Mouse (Mus musculus): ENCODE measurements around the gene Gm16867. TPM values are rescaled to one million over a fixed set of nuclear protein-coding genes. Genes with fewer than 3 reads are reported as not detected.
"Not testable (repeated sequence)": the region's sequence is repeated elsewhere in the genome, so short reads cannot be mapped to it uniquely, and the experiment has no call there.

Gene Gm16867
- 10 to 100 TPM in 1 of 2 experiments, 1 to 10 TPM in 1; 9.9 to 10.3 TPM for total RNA-seq (2021)
- long read RNA-seq, experiment 1, partial matches to known transcripts: 0 of 5 reads
- long read RNA-seq, experiment 1, other reads (novel, unspliced or antisense): 5 of 5 reads
- long read RNA-seq, experiment 2, partial matches to known transcripts: 1 of 13 reads
- long read RNA-seq, experiment 2, other reads (novel, unspliced or antisense): 7 of 13 reads

GRCm38 (mm10) chr14:69503174-69503573 lies at the start of gene Gm16867:
TSS of gene Gm16867 (minus strand) at chr14:69503362.
- DNase-seq (ENCODE audit: low spot score in 2 of 2): not testable (repeated sequence)

GRCm38 (mm10) chr14:69547310-69547709 lies 44.1 kb upstream of the Gm16867 start:
- DNase-seq (ENCODE audit: low spot score in 2 of 2): not testable (repeated sequence)

DNA sequence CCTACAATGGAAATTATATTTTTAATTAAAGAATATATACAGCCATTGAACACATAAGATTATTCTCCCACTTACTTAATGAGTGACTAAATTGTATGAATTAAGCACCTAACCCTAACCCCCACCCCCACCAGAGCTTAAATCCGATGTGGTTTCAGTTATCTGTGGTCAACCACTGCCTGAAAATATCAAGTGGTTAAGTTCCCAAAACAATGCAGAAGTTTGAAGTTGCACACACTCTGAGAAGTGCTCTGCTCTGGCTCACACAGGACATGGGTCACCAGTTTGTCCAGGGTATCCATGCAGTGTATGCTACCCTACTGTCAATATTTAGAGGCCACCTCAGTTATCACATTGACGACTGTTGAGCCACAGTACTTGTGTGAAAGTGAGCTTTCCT lies 41.9 kb upstream of the Gm16867 start:
- not testable (repeated sequence) for DNase-seq (ENCODE audit: low spot score in 2 of 2)

- not testable (repeated sequence) for DNase-seq (ENCODE audit: low spot score in 2 of 2)
Measured at GRCm38 (mm10) chr14:69544033-69544432, 40.9 kb upstream of the Gm16867 start.

DNA sequence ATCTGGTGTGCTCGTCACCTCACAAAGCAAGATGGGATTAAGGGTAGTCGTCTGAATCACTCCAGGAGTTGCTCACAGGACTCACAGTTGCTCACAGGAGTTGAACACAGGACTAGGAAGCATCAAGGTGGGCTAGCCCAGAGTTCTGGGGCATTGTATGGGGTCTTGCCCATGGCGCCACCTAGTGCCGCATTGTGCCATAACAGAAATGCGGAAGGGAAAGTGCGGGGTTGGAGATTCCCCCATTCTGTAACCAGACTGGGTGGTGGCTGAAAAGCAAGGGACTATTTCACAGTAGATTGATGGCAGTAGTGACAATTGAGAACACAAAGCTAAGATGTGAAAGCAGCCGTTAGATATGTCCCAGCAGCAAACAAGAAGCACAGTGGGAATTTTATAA lies 39.5 kb upstream of the Gm16867 start:
- not testable (repeated sequence) for DNase-seq (ENCODE audit: low spot score in 2 of 2)

- DNase-seq (ENCODE audit: low spot score in 2 of 2): not testable (repeated sequence)
Measured at GRCm38 (mm10) chr14:69540113-69540512, 37.0 kb upstream of the Gm16867 start.

DNA sequence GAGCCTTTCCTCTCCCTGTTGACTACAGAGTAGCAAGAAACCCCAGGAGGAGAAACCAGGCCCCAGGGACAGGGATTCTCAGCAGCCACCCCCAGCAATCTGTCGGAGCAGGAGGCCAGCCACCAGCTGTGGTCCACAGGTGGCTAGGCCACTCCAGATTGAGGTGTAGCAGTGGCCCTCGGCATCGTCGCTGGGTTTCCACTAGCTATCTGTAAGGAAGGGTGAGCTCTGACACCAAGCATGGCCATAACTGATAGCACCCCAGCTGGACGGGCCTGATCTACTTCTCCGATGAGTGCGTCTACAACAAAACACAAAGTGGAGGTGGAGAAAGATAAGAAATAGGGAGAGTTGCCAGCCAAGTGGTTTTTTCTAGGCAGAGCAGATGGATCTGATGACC lies 33.4 kb upstream of the Gm16867 start:
- DNase-seq (ENCODE audit: low spot score in 2 of 2): not testable (repeated sequence)

GRCm38 (mm10) chr14:69526202-69526601 lies 23.0 kb upstream of the Gm16867 start:
- DNase-seq (ENCODE audit: low spot score in 2 of 2): not testable (repeated sequence)

- not testable (repeated sequence) for DNase-seq (ENCODE audit: low spot score in 2 of 2)
Measured at GRCm38 (mm10) chr14:69523001-69523400, 19.8 kb upstream of the Gm16867 start.

DNA sequence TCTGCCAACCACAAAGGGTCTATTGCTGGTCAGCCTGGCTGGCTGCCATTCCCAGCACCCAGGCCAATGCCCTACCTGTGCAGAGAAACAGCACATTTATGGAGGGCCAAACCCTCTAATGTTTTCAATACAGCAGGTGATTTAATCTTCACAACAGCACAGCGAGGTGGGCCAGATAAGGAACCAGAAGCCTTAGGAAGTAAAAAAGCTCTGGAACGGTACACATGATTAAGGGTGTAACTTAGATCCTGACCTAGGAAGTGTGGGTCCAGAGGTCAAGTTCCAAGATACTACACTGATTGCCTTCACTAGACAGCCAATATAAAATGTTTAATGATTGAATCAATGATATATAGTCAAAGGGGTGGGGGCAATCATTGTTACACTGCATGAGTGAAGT lies 17.6 kb upstream of the Gm16867 start:
- not testable (repeated sequence) for DNase-seq (ENCODE audit: low spot score in 2 of 2)

DNA sequence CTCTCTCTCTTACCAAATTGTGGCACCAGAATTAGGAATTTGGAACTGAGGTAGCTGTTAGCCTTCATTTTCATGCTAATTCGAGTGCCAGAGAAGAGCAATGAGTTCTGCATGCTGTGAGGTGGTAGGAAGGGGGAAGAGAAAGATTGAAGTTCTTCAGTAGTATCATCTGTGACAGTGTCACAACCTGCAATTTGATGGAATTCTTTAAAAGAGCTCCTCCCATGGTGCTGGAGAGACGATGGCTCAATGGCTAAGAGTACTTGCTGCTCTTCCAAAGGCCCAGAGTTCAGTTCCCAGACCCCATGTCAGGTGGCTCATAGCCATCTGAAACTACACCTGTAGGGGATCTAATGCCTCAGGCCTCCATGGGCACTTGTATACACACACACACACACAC lies 9.3 kb upstream of the Gm16867 start, which contains the start of gene Gm27179:
TSS of gene Gm27179 (minus strand) at position 101 of the 400 bp plus-strand sequence.
- not testable (repeated sequence) for DNase-seq (ENCODE audit: low spot score in 2 of 2)

GRCm38 (mm10) chr14:69507000-69507399 lies 3.8 kb upstream of the Gm16867 start:
- DNase-seq (ENCODE audit: low spot score in 2 of 2): not testable (repeated sequence)

DNA sequence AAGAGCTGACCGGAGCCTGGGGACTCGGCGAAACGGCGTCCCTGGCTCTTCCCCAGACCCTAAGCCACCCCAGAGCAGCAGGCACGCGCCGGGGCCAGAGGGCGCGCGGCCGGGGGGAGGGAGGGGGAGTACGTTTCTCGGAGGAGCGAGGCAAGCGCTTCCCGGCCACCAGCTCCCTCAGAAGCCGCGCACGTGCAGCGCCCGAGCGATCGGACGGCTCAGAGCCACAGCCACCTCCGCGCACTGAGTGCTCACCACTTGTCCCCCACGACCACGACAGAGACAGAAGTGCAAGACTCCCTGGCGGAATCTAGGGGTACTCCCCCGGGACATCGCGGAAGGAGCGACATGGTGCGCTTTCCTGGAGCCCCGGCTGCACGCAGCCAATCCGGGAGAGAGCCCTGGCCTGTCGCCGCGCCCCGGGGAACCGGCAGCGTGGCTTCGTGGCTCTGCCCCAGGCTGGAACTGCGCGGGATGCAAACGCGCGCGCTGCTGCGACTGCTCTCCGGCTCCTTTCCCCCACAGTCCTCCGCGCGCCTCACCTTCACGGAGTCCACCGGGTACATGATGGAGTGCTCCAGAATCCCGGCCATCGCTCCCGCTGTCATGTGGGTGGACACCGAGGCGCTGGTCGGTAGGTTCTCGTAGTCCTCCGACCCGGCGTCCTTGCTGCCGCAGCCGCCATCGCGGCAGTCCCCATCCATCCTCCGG lies 567 bp downstream of the Gm16867 start:
- not testable (repeated sequence) for DNase-seq (ENCODE audit: low spot score in 2 of 2)

DNA sequence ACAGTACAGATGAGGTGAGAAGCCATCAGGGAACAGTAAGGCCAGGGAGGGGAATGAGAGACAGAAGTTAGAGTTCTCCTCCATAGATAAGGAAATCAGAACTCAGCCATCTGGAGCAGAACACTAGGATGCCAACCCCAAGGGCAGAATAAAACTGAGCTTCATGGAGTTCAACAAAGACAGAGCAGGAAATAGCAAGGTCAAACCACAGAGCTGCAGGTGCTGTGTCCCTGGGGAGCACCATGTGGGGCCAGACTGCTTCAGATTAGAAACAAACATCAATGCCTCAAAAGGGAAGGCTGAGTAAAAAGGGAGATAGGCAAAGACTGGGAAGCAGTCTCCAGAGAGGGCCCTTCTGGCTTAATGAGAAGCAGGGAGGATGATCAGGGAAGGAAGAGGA lies 6.9 kb downstream of the Gm16867 start:
- not testable (repeated sequence) for DNase-seq (ENCODE audit: low spot score in 2 of 2)

GRCm38 (mm10) chr14:69494946-69495345 lies 8.2 kb downstream of the Gm16867 start:
- DNase-seq (ENCODE audit: low spot score in 2 of 2): not testable (repeated sequence)

DNA sequence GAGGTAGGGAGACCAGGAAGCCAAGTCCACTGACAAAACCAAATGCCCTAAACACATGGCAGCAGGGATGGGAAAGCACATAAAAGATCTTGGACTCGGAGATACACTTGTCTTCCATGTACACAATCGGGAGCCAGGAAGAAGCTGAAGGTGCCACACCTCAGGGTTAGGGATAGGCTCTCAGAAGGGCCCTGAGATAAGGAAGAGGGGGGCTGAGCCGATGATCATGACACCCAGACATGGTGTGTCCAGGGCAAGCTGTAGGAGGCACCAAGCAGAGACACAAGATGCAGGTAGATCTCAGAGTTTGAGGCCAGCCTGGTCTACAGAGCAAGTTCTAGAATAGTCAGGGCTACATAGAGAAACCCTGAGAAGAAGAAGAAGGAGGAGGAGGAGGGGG lies 8.6 kb downstream of the Gm16867 start:
- DNase-seq (ENCODE audit: low spot score in 2 of 2): not testable (repeated sequence)

GRCm38 (mm10) chr14:69488001-69488400 lies 15.2 kb downstream of the Gm16867 start:
- not testable (repeated sequence) for DNase-seq (ENCODE audit: low spot score in 2 of 2)

- not testable (repeated sequence) for DNase-seq (ENCODE audit: low spot score in 2 of 2)
Measured at GRCm38 (mm10) chr14:69485466-69486135, 17.6 kb downstream of the Gm16867 start.

GRCm38 (mm10) chr14:69473941-69474646 lies 29.1 kb downstream of the Gm16867 start:
- not testable (repeated sequence) for DNase-seq (ENCODE audit: low spot score in 2 of 2)

DNA sequence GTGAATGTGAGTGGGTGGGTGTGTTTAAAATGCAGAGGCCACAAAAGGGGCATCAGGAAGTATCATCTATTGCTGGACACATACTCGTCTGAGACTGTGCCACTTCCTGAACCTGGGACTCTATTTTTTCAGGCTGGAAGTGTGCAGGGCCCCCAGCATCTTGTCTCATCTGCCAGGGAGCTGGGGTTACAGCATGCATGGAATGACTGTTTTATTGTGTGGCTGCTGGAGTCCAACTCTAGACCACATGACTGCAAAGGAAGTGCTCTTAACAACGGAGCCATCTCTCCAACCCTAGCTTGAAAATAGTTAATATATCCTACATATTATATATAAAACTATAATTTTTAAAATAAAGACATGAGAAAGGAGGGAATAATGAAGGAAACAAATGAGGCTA lies 29.8 kb downstream of the Gm16867 start:
- not testable (repeated sequence) for DNase-seq (ENCODE audit: low spot score in 2 of 2)

- not testable (repeated sequence) for DNase-seq (ENCODE audit: low spot score in 2 of 2)
Measured at GRCm38 (mm10) chr14:69470122-69470708, 32.9 kb downstream of the Gm16867 start.

Measured in adrenal gland, adult 18-20 months (tissue).